Mouse (Mus musculus): Measurements from ENCODE around the gene Myo1c.

Myo1c gene

GRCm38 (mm10) chr11:75649155-75649561 lies 1.1 kb upstream of the Myo1c start:
- DNase-seq (ENCODE audit: low read depth, low spot score), result no peak

- DNase-seq (ENCODE audit: low read depth, low spot score), result no peak
Measured at GRCm38 (mm10) chr11:75650958-75651425, 688 bp downstream of the Myo1c start.

- DNase-seq (ENCODE audit: low read depth, low spot score), result peak; percentile 77
Measured at GRCm38 (mm10) chr11:75651426-75652221, 1.3 kb downstream of the Myo1c start.

GRCm38 (mm10) chr11:75652222-75652941 lies 2.1 kb downstream of the Myo1c start:
- peak; percentile 75 for DNase-seq (ENCODE audit: low read depth, low spot score)

GRCm38 (mm10) chr11:75652942-75653684 lies 2.8 kb downstream of the Myo1c start:
- peak; percentile 57 for DNase-seq (ENCODE audit: low read depth, low spot score)

GRCm38 (mm10) chr11:75653781-75654470 lies 3.6 kb downstream of the Myo1c start:
- peak; percentile 94 for DNase-seq (ENCODE audit: low read depth, low spot score)

- no peak for DNase-seq (ENCODE audit: low read depth, low spot score)
Measured at GRCm38 (mm10) chr11:75654471-75655390, 4.4 kb downstream of the Myo1c start.

- peak; percentile 88 for DNase-seq (ENCODE audit: low read depth, low spot score)
Measured at GRCm38 (mm10) chr11:75655621-75656545, 5.6 kb downstream of the Myo1c start.

GRCm38 (mm10) chr11:75656621-75657590 lies 6.6 kb downstream of the Myo1c start:
- peak; percentile 65 for DNase-seq (ENCODE audit: low read depth, low spot score)

GRCm38 (mm10) chr11:75657841-75658240 lies 7.5 kb downstream of the Myo1c start:
- DNase-seq (ENCODE audit: low read depth, low spot score), result no peak

GRCm38 (mm10) chr11:75658311-75658710 lies 8.0 kb downstream of the Myo1c start:
- no peak for DNase-seq (ENCODE audit: low read depth, low spot score)

GRCm38 (mm10) chr11:75658996-75659750 lies 8.9 kb downstream of the Myo1c start:
- DNase-seq (ENCODE audit: low read depth, low spot score), result no peak

- DNase-seq (ENCODE audit: low read depth, low spot score), result no peak
Measured at GRCm38 (mm10) chr11:75660081-75660590, 9.8 kb downstream of the Myo1c start.

GRCm38 (mm10) chr11:75660941-75661800 lies 10.9 kb downstream of the Myo1c start:
- no peak for DNase-seq (ENCODE audit: low read depth, low spot score)

- DNase-seq (ENCODE audit: low read depth, low spot score), result no peak
Measured at GRCm38 (mm10) chr11:75662131-75662530, 11.8 kb downstream of the Myo1c start.

- DNase-seq (ENCODE audit: low read depth, low spot score), result no peak
Measured at GRCm38 (mm10) chr11:75666296-75666695, 16.0 kb downstream of the Myo1c start.
